Mouse (Mus musculus): ENCODE data around the gene Slc9a9. TPM values are rescaled to one million over a fixed set of nuclear protein-coding genes. Genes with fewer than 3 reads are reported as not detected.
A peak's percentile ranks its signal among the peaks of the same experiment; 100 is the strongest.

Slc9a9 gene
- polyA plus RNA-seq, 2 experiments: 1.1 to 1.3 TPM

GRCm38 (mm10) chr9:94725121-94725520 is 55.4 kb downstream of the Slc9a9 start:
- Histone ChIP-seq H3K4me1 (replicated peaks; ENCODE audit: control insufficient read depth in 2 of 2, insufficient read depth in 2 of 2, low read length in 1 of 2) (no peaks in the 10 kb centered on the region), H3K4me3 (ENCODE audit: insufficient read depth in 1 of 2, low read depth in 2 of 2, low read length in 2 of 2) (no peak overlapping the region), H3K36me3 (replicated peaks; ENCODE audit: control insufficient read depth, insufficient read depth, low read depth) (no peaks in the 10 kb centered on the region), H3K9me3 (ENCODE audit: control insufficient read depth, low read length) (no peaks in the 10 kb centered on the region), H3K27me3 (ENCODE audit: control insufficient read depth, insufficient read depth, low read length) (no peaks in the 10 kb centered on the region), H3K9ac (replicated peaks) (no peak overlapping the region), H3K4me2 (ENCODE audit: low read depth) (no peak overlapping the region), H3K27ac (no peak overlapping the region)
- ATAC-seq (ENCODE audit: insufficient read depth): no peak
- TF ChIP-seq CTCF (IDR thresholded peaks at IDR 0.05; ENCODE audit: low read depth) (no peak), EP300 (IDR thresholded peaks at IDR 0.05; ENCODE audit: low read depth) (no peak)
- WGBS (ENCODE audit: insufficient replicate concordance): 65% methylated on average over 5 of the region's 5 CpGs
- no peak for DNase-seq (ENCODE audit: low read depth in 3 of 3, low spot score in 3 of 3)

- Histone ChIP-seq H3K27me3 (ENCODE audit: control insufficient read depth, insufficient read depth, low read length) (no peaks in the 10 kb centered on the region), H3K9ac (replicated peaks) (no peak overlapping the region), H3K4me1 (replicated peaks; ENCODE audit: control insufficient read depth in 2 of 2, insufficient read depth in 2 of 2, low read length in 1 of 2) (no peaks in the 10 kb centered on the region), H3K36me3 (replicated peaks; ENCODE audit: control insufficient read depth, insufficient read depth, low read depth) (no peaks in the 10 kb centered on the region), H3K4me2 (ENCODE audit: low read depth) (no peak overlapping the region), H3K27ac (no peak overlapping the region), H3K4me3 (ENCODE audit: insufficient read depth in 1 of 2, low read depth in 2 of 2, low read length in 2 of 2) (no peak overlapping the region), H3K9me3 (ENCODE audit: control insufficient read depth, low read length) (no peaks in the 10 kb centered on the region)
- ATAC-seq (ENCODE audit: insufficient read depth): no peak
- 26% methylated on average over 5 of the region's 5 CpGs for WGBS (ENCODE audit: insufficient replicate concordance)
- peak; percentile 33; the same call in 1 of the 2 replicates for TF ChIP-seq CTCF (IDR thresholded peaks at IDR 0.05; ENCODE audit: low read depth)
- TF ChIP-seq EP300 (IDR thresholded peaks at IDR 0.05; ENCODE audit: low read depth): no peak
- no peak for DNase-seq (ENCODE audit: low read depth in 3 of 3, low spot score in 3 of 3)
Observed at GRCm38 (mm10) chr9:94727457-94727856, 57.7 kb downstream of the Slc9a9 start.

- ATAC-seq (ENCODE audit: insufficient read depth): no peak
- Histone ChIP-seq H3K4me3 (ENCODE audit: insufficient read depth in 1 of 2, low read depth in 2 of 2, low read length in 2 of 2) (no peak overlapping the region), H3K36me3 (replicated peaks; ENCODE audit: control insufficient read depth, insufficient read depth, low read depth) (no peaks in the 10 kb centered on the region), H3K9ac (replicated peaks) (no peak overlapping the region), H3K4me2 (ENCODE audit: low read depth) (no peak overlapping the region), H3K9me3 (ENCODE audit: control insufficient read depth, low read length) (no peaks in the 10 kb centered on the region), H3K27me3 (ENCODE audit: control insufficient read depth, insufficient read depth, low read length) (no peaks in the 10 kb centered on the region), H3K4me1 (replicated peaks; ENCODE audit: control insufficient read depth in 2 of 2, insufficient read depth in 2 of 2, low read length in 1 of 2) (no peaks in the 10 kb centered on the region), H3K27ac (no peak overlapping the region)
- 68% methylated on average over 8 of the region's 8 CpGs for WGBS (ENCODE audit: insufficient replicate concordance)
- no peak for DNase-seq (ENCODE audit: low read depth in 3 of 3, low spot score in 3 of 3)
- TF ChIP-seq CTCF (IDR thresholded peaks at IDR 0.05; ENCODE audit: low read depth) (no peak), EP300 (IDR thresholded peaks at IDR 0.05; ENCODE audit: low read depth) (no peak)
Observed at GRCm38 (mm10) chr9:94730396-94730795, 60.7 kb downstream of the Slc9a9 start.

GRCm38 (mm10) chr9:94732136-94732535 is 62.4 kb downstream of the Slc9a9 start:
- no peak for TF ChIP-seq CTCF (IDR thresholded peaks at IDR 0.05; ENCODE audit: low read depth)
- TF ChIP-seq EP300 (IDR thresholded peaks at IDR 0.05; ENCODE audit: low read depth): no peak
- H3K36me3 ChIP-seq (replicated peaks; ENCODE audit: control insufficient read depth, insufficient read depth, low read depth): no peaks in the 10 kb centered on the region
- H3K9me3 ChIP-seq (ENCODE audit: control insufficient read depth, low read length): no peaks in the 10 kb centered on the region
- H3K27me3 ChIP-seq (ENCODE audit: control insufficient read depth, insufficient read depth, low read length): no peaks in the 10 kb centered on the region
- DNase-seq (ENCODE audit: low read depth in 3 of 3, low spot score in 3 of 3) (no peak), ATAC-seq (ENCODE audit: insufficient read depth) (no peak)
- no peak overlapping the region for H3K9ac ChIP-seq (replicated peaks)
- no peak overlapping the region for H3K27ac ChIP-seq
- no peaks in the 10 kb centered on the region for H3K4me1 ChIP-seq (replicated peaks; ENCODE audit: control insufficient read depth in 2 of 2, insufficient read depth in 2 of 2, low read length in 1 of 2)
- no peak overlapping the region for H3K4me3 ChIP-seq (ENCODE audit: insufficient read depth in 1 of 2, low read depth in 2 of 2, low read length in 2 of 2)
- 50% methylated on average over 6 of the region's 6 CpGs for WGBS (ENCODE audit: insufficient replicate concordance)
- H3K4me2 ChIP-seq (ENCODE audit: low read depth): no peak overlapping the region

GRCm38 (mm10) chr9:94732599-94733287 is 63.0 kb downstream of the Slc9a9 start:
- no peaks in the 10 kb centered on the region for H3K27me3 ChIP-seq (ENCODE audit: control insufficient read depth, insufficient read depth, low read length)
- no peaks in the 10 kb centered on the region for H3K4me1 ChIP-seq (replicated peaks; ENCODE audit: control insufficient read depth in 2 of 2, insufficient read depth in 2 of 2, low read length in 1 of 2)
- TF ChIP-seq EP300 (IDR thresholded peaks at IDR 0.05; ENCODE audit: low read depth) (no peak), CTCF (IDR thresholded peaks at IDR 0.05; ENCODE audit: low read depth) (no peak)
- H3K36me3 ChIP-seq (replicated peaks; ENCODE audit: control insufficient read depth, insufficient read depth, low read depth): no peaks in the 10 kb centered on the region
- no peak overlapping the region for H3K4me2 ChIP-seq (ENCODE audit: low read depth)
- DNase-seq (ENCODE audit: low read depth in 3 of 3, low spot score in 3 of 3) (no peak), ATAC-seq (ENCODE audit: insufficient read depth) (no peak)
- no peak overlapping the region for H3K4me3 ChIP-seq (ENCODE audit: insufficient read depth in 1 of 2, low read depth in 2 of 2, low read length in 2 of 2)
- no peaks in the 10 kb centered on the region for H3K9me3 ChIP-seq (ENCODE audit: control insufficient read depth, low read length)
- no peak overlapping the region for H3K27ac ChIP-seq
- WGBS (ENCODE audit: insufficient replicate concordance): 29% methylated on average over 8 of the region's 8 CpGs
- H3K9ac ChIP-seq (replicated peaks): no peak overlapping the region
